Mouse (Mus musculus): Measurements from ENCODE around the gene Igfbpl1. TPM values are rescaled to one million over a fixed set of nuclear protein-coding genes. Genes with fewer than 3 reads are reported as not detected.

Igfbpl1 gene
- total RNA-seq, 2 experiments from 2014 or later = 3.2 to 5.2 TPM

DNA sequence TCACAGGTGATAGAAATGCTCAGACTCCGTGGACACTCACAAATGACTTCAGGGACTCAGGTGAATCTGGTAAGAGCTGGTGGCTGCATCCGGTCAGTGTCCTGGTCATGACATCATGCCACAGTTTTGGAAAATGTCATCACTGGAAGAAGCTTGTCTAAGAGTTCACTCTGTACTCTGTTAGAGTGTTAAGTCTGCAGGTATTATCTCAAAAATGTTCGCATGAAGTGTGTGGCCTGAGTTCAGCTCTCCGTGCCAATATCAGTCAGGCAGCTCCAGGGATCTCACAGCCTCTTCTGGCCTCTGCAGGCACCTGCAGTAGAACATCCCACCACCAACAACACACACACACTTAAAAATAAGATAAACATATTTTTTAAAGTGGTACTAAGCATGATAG is 64.1 kb downstream of the Igfbpl1 start:
- no peak overlapping the region for H3K4me3 ChIP-seq
- no peak for TF ChIP-seq CTCF (conservative IDR thresholded peaks at IDR 0.05)
- no peak for DNase-seq (ENCODE audit: low spot score in 2 of 2)
- H3K27ac ChIP-seq = no peak overlapping the region

Other genes with a start within 250 kb of the Igfbpl1 start
- 1 to 10 TPM; 8.7 to 9.7 TPM for gene Aldh1b1, start 27.9 kb downstream of the Igfbpl1 start, total RNA-seq (2021)
- gene Stra6l, start 21.7 kb upstream of the Igfbpl1 start, total RNA-seq (2021) = not detected
- under 1 TPM; 0.56 to 0.79 TPM for gene Ccdc180, start 63.4 kb upstream of the Igfbpl1 start, total RNA-seq (2021)
- 10 to 100 TPM; 26.5 to 29.7 TPM for gene Tdrd7, start 138.4 kb upstream of the Igfbpl1 start, total RNA-seq (2021)
- gene Tmod1, start 212.0 kb upstream of the Igfbpl1 start, total RNA-seq (2021) = 10 to 100 TPM; 21.5 to 25.9 TPM